Mouse (Mus musculus): Measurements from ENCODE around the gene S1pr3.

Gene S1pr3

GRCm38 (mm10) chr13:51405731-51406320 lies 2.6 kb upstream of the S1pr3 start:
- DNase-seq (ENCODE audit: low read depth, low spot score) = no peak

GRCm38 (mm10) chr13:51407541-51408217 lies 760 bp upstream of the S1pr3 start:
- DNase-seq (ENCODE audit: low read depth, low spot score) = peak; percentile 60

DNA sequence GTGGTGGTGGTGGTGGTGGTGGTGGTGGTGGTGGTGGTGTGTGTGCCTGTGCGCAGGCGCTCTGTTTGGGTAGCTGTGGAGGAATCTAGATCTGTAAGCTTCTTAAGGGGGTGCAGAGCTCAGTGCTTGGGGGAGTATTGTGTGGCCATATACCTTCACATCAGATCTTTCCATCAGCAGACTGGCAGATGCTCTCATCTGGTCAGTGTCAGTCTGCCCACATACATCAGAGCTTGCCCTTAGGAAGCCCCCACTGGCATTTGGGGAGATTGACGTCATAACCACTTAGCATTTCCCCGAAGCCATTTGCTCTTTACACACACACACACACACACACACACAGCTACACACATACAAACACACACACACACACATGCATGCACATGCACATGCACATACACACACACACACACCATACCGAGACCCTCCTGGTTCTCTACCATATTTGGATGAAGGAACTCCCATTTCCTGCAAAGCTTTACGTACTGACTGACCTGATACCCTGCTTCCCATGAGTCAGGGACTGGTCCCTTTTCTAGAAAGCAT lies 1.6 kb downstream of the S1pr3 start:
- DNase-seq (ENCODE audit: low read depth, low spot score) = no peak

GRCm38 (mm10) chr13:51411243-51411642 lies 2.8 kb downstream of the S1pr3 start:
- DNase-seq (ENCODE audit: low read depth, low spot score) = no peak

GRCm38 (mm10) chr13:51411696-51412430 lies 3.4 kb downstream of the S1pr3 start:
- DNase-seq (ENCODE audit: low read depth, low spot score) = no peak

DNA sequence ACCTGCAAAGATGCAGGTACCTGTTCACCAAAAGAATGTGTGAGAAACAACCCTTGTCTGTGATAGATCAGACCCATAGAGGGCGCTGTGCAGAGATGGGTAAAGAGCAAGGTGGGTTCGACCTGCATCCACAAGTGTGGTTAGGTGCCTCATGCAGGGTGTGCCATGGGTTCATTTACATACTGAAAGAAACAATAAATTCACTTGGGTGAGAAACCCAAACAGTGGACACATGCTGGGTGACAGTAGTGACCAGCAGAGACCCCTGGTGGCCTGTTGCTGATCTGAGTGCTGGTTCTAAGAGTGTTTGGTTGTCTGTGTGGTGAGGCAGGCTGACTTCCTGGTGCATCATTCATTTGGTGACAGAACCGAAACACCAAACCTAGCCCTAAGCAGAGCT lies 5.0 kb downstream of the S1pr3 start:
- DNase-seq (ENCODE audit: low read depth, low spot score) = no peak

- no peak for DNase-seq (ENCODE audit: low read depth, low spot score)
Measured at GRCm38 (mm10) chr13:51416727-51417126, 8.3 kb downstream of the S1pr3 start.

GRCm38 (mm10) chr13:51417796-51418195 lies 9.4 kb downstream of the S1pr3 start:
- no peak for DNase-seq (ENCODE audit: low read depth, low spot score)

GRCm38 (mm10) chr13:51418268-51418941 lies 10.0 kb downstream of the S1pr3 start:
- peak; percentile 83 for DNase-seq (ENCODE audit: low read depth, low spot score)

- no peak for DNase-seq (ENCODE audit: low read depth, low spot score)
Measured at GRCm38 (mm10) chr13:51418942-51419451, 10.6 kb downstream of the S1pr3 start.

DNA sequence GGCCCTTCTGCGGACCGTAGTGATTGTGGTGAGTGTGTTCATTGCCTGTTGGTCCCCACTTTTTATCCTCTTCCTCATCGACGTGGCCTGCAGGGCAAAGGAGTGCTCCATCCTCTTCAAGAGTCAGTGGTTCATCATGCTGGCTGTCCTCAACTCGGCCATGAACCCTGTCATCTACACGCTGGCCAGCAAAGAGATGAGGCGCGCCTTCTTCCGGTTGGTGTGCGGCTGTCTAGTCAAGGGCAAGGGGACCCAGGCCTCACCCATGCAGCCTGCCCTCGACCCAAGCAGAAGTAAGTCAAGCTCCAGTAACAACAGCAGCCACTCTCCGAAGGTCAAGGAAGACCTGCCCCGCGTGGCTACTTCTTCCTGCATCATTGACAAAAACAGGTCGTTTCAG lies 11.1 kb downstream of the S1pr3 start:
- no peak for DNase-seq (ENCODE audit: low read depth, low spot score)

DNA sequence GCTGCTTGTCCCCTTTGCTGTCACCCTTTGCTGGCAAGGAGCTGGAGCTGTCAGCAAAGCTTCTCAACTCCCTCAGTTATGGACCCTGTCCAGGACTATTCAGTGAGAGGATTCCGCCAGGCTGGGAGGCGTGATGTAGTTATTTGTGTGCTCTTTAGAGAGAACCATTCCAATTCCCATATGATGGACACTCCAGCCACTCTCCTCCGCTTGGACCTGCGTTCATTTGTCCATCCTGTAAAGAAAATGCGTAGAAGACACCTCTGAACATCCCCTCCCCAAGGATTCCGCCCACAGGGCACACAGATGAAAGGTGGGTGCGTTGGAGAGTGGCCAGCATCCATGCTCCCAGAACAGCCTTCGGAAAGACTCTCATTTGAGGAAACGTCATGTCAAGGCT lies 12.4 kb downstream of the S1pr3 start:
- no peak for DNase-seq (ENCODE audit: low read depth, low spot score)

- no peak for DNase-seq (ENCODE audit: low read depth, low spot score)
Measured at GRCm38 (mm10) chr13:51423647-51424046, 15.2 kb downstream of the S1pr3 start.

- DNase-seq (ENCODE audit: low read depth, low spot score) = no peak
Measured at GRCm38 (mm10) chr13:51424647-51425046, 16.2 kb downstream of the S1pr3 start.

- DNase-seq (ENCODE audit: low read depth, low spot score) = no peak
Measured at GRCm38 (mm10) chr13:51425662-51426443, 17.4 kb downstream of the S1pr3 start.

DNA sequence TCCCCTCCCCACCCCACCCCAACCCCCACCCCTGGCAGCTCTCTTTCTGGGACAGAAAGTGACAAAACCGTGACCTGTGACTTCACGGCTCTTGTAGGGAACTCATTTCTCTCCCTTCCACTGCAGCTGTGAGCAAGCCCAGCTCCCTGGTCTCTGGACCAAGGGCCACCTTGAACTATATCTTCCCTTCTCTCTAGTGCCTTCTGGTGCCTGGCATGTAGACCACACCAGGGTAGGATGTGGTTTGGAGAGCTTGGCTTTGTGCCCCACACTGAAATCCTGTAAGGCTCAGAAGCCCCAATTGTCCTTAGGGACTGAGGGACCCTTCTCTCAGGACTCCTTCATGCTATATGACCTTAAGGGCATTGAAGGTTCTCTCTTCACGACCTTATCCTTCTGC lies 24.9 kb downstream of the S1pr3 start:
- DNase-seq (ENCODE audit: low read depth, low spot score) = no peak

DNA sequence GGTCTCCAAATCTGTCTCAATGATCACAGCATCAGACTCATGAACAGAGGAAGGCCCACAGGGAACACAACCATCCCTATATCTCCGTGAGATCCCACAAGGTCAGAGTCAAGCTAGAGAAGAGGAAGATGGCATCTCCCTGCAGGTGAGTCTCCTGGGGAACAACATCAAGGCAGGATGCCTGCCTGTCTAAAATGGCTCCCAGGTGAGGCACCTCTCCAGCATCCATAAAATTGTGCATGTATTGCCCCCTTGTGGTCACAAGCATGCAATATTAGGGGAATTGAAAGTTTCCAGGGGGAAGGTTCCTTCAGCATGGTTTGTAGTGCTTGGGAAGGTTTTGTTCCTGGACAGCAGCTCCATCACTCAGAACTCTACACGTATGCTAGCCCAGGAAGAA lies 26.0 kb downstream of the S1pr3 start:
- DNase-seq (ENCODE audit: low read depth, low spot score) = no peak

DNA sequence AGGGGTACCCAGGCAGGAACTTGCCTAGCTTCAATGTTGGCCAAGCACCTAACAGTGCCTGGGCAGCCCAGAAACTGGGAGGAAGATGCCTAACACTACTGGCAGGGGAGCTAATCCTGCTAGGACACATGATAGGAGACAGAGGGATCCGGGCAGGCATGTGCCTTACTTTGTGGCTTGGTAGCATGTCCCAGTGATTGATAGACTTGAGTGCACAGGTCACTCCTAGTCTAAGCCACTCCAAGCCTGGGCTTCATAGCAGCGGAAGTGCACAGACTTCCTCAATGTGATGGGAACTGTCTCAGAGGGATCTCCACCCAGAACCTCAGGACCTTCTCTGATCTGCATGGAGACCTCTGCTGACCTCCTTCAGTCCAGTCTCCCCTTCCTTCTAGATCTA lies 26.7 kb downstream of the S1pr3 start:
- no peak for DNase-seq (ENCODE audit: low read depth, low spot score)

DNA sequence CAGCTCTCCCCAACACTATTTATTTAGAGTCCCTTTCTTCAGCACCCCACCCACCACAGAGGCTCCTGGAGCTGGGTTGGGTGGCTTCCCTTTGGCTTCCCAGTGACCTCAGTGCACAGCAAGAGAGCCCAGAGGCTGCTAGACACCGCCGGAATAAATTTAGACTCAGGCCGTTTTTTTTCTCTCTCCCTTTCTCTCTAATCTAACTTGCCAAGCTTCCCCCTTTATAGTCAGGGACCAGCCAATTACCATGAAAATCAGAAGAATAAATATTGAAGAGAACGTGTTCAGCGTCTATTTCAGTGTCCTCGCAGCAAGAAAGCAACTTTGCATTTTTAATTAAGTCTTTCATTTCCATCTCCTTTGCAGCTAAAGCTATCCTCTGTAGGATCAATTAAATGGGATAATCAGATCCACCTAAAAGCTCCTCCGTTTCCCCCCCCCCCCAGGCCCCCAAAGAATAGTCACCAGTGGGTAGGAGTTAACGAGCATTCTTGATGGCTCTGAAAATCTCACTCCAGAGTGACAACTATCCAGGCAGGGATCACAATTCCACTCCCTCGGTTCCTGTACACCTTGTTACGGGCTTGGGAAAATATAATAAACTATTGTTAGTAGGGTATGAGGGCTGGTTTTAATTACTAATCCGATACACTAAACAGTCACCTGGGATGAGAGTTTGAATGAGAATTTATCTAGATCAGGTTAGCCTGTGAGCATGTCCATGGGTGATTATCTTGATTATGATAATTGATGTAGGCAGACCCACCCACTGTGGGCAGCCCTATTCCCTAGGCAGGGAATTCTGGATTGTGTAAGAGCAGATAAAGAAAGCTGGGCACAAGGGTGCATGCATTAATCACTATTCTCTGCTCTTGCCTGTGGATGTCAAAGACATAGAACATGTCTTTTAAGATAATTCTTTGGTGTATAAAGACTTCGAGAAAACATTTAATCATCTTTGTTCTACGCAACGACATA lies 29.0 kb downstream of the S1pr3 start:
- DNase-seq (ENCODE audit: low read depth, low spot score) = no peak

DNA sequence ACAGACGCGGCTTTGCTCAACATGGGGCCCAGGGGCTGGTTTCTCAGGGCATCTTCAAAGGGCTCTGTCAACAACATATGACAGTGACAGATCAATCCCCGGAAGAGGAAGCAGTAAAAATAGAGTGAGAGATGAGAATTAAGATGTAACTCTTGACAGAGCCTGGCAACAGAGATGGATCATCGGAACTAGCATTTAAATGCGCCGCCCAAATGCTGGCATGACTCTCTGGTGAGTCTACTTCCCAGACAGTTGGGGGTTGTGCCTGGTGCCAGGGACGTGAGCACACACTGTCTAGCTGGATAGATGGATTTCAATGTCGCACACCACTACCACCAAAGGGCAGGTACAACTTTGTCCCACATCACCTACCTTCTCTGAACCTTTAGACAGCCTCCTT lies 34.5 kb downstream of the S1pr3 start:
- DNase-seq (ENCODE audit: low read depth, low spot score) = no peak
